Mouse (Mus musculus) liver, embryonic 14.5 days (tissue): Measurements from ENCODE around the gene Rhod. TPM values are rescaled to one million over a fixed set of nuclear protein-coding genes. Genes with fewer than 3 reads are reported as not detected.

Experiments used
- ATAC-seq: fragments of 200-750 bp; cut with Nextera tagmentation; 2 replicates; pipeline ENCODE4 v1.8.0; 2017; ENCODE audit warnings: moderate number of reproducible peaks, mild to moderate bottlenecking, moderate library complexity; ENCODE audit not compliant: insufficient read depth
- DNase-seq, 3 experiments: peaks; one replicate each; pipeline ENCODE4 v3.0.0-alpha.2; 2012 to 2013; ENCODE audit warnings: low read depth in 3 of 3, low spot score in 3 of 3
- H3K27ac ChIP-seq: fragments of 300-500 bp; sonication (generic); 2 replicates; pipeline ENCODE4 v1.5.1; 2014; ENCODE audit warnings: moderate library complexity, mild to moderate bottlenecking, control low read depth, inconsistent platforms
- H3K27me3 ChIP-seq: fragments of 300-500 bp; sonication (generic); 2 replicates; pipeline ENCODE4 v1.6.1; 2014; ENCODE audit warnings: mild to moderate bottlenecking, low read length, moderate library complexity; ENCODE audit not compliant: control insufficient read depth, insufficient read depth
- H3K36me3 ChIP-seq: fragments of 300-500 bp; sonication (generic); replicated peaks from 2 replicates; pipeline ENCODE4 v1.6.1; 2014; ENCODE audit warnings: low read depth; ENCODE audit not compliant: control insufficient read depth, insufficient read depth
- H3K4me1 ChIP-seq, 2 experiments: fragments of 200-500 bp in 1 of 2; fragments of 300-500 bp in 1 of 2; sonication (generic) in 1 of 2; replicated peaks; 2 replicates each; pipeline ENCODE4 v1.6.1; 2012 to 2014; ENCODE audit warnings: antibody characterized with exemption in 1 of 2, inconsistent platforms in 1 of 2, low read length in 1 of 2; ENCODE audit not compliant: control insufficient read depth in 2 of 2, insufficient read depth in 2 of 2
- H3K4me2 ChIP-seq: fragments of 300-500 bp; sonication (generic); 2 replicates; pipeline ENCODE4 v1.6.1; 2014; ENCODE audit warnings: low read depth, mild to moderate bottlenecking, control low read depth, moderate library complexity
- H3K4me3 ChIP-seq, 2 experiments: fragments of 200-500 bp in 1 of 2; fragments of 300-500 bp in 1 of 2; sonication (generic) in 1 of 2; 2 replicates each; pipeline ENCODE4 v1.5.1; 2012 to 2014; ENCODE audit warnings: low read depth in 2 of 2, low read length in 2 of 2, mild to moderate bottlenecking in 2 of 2, control low read depth in 1 of 2, inconsistent platforms in 1 of 2, moderate library complexity in 1 of 2; ENCODE audit not compliant: insufficient read depth in 1 of 2
- H3K9ac ChIP-seq: fragments of 300-500 bp; sonication (generic); replicated peaks from 2 replicates; pipeline ENCODE4 v1.6.1; 2014; ENCODE audit warnings: mild to moderate bottlenecking, control low read depth, moderate library complexity
- H3K9me3 ChIP-seq: fragments of 300-500 bp; sonication (generic); 2 replicates; pipeline ENCODE4 v1.6.1; 2016; ENCODE audit warnings: low read length, mixed read lengths; ENCODE audit not compliant: control insufficient read depth
- CTCF ChIP-seq: IDR thresholded peaks from 2 replicates; pipeline ENCODE4 v1.5.1; 2016; ENCODE audit warnings: antibody characterized with exemption, low read depth, control low read depth
- EP300 ChIP-seq: IDR thresholded peaks from 2 replicates; pipeline ENCODE4 v1.6.1; 2016; ENCODE audit warnings: antibody characterized with exemption, low read depth
- WGBS: fragments of 180-500 bp; shearing (Covaris S2); extraction: QIAGEN DNeasy Blood & Tissue Kit; methylation state at CpG from one replicate; pipeline ENCODE4 v1.1.7; 2014; ENCODE audit not compliant: insufficient replicate concordance; 5-methylcytosine and 5-hydroxymethylcytosine counted together
- polyA plus RNA-seq, 2 experiments: library from polyadenylated mRNA; depleted of rRNA in 1 of 2; stranded (reverse) in 1 of 2; unstranded in 1 of 2; fragments of >200 nt; fragmentation: Nextera tagmentation in 1 of 2; extraction: Ambion mirVana in 1 of 2; gene quantifications; 2 replicates each; pipeline versions ENCODE4 v1.2.1 to v1.2.3; 2012 to 2014

The Rhod gene
- polyA plus RNA-seq, 2 experiments: 3.8 to 6.4 TPM

- 5% methylated on average over 3 of the region's 3 CpGs for WGBS
- Histone ChIP-seq H3K4me3 (no peak overlapping the region), H3K4me2 (no peak overlapping the region), H3K9ac (no peak overlapping the region), H3K27ac (no peak overlapping the region), H3K9me3 (no peaks in the 10 kb centered on the region), H3K4me1 (peaks cover 0 to 8% of the 10 kb centered on the region in 2 experiments; a peak in 2 of 4 replicates), H3K27me3 (peaks cover 33% of the 10 kb centered on the region), H3K36me3 (no peaks in the 10 kb centered on the region)
- DNase-seq: peak in 1 of 3 experiments; percentile 46
- no peak for ATAC-seq
- no peak for TF ChIP-seq EP300
- peak; percentile 88 for TF ChIP-seq CTCF
Observed at GRCm38 (mm10) chr19:4442408-4442807, 3.2 kb upstream of the Rhod start.

DNA sequence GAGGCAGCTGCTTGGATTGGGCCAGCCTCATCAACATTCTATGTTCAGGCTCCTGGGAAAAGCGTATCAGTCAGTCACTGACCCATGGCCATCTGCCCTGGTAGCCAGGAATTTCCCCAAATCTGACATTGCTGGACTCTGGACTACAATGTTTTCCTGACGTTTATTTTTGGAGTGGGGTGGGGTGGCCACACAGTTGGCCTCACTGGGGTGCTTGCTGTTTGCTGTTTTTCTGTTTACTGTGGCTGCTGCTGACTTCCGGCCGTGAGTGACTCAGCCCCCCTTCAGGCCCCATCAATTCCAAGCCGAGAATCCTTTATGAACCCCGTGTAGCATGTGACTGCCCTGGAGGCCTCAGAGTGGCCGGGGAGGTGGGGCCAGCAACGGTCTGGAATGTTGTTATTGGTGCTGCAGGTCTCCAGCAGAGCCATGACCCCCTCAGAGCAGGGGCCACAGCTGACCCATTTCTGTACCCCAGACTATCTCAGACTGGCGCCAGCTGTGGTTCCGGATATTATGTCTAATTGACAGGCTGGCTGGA lies 2.5 kb upstream of the Rhod start:
- 34% methylated on average over 10 of the region's 10 CpGs for WGBS
- no peak overlapping the region for H3K9ac ChIP-seq
- DNase-seq (peak in 1 of 3 experiments; percentile 12), ATAC-seq (peak; percentile 53)
- peaks cover 33% of the 10 kb centered on the region for H3K27me3 ChIP-seq
- H3K4me1 ChIP-seq: peaks cover 0 to 8% of the 10 kb centered on the region in 2 experiments; a peak in 2 of 4 replicates
- no peak overlapping the region for H3K27ac ChIP-seq
- H3K4me2 ChIP-seq: no peak overlapping the region
- no peaks in the 10 kb centered on the region for H3K9me3 ChIP-seq
- H3K4me3 ChIP-seq: no peak overlapping the region
- TF ChIP-seq CTCF (no peak), EP300 (no peak)
- no peaks in the 10 kb centered on the region for H3K36me3 ChIP-seq

- no peak overlapping the region; the same call in 1 of the 2 replicates for H3K4me2 ChIP-seq
- no peaks in the 10 kb centered on the region for H3K36me3 ChIP-seq
- no peaks in the 10 kb centered on the region for H3K9me3 ChIP-seq
- H3K9ac ChIP-seq: no peak overlapping the region
- peaks cover 33% of the 10 kb centered on the region for H3K27me3 ChIP-seq
- WGBS: 19% methylated on average over 6 of the region's 6 CpGs
- peaks cover 0 to 8% of the 10 kb centered on the region in 2 experiments; a peak in 2 of 4 replicates for H3K4me1 ChIP-seq
- ATAC-seq: no peak
- H3K4me3 ChIP-seq: no peak overlapping the region
- no peak overlapping the region for H3K27ac ChIP-seq
- TF ChIP-seq EP300 (no peak), CTCF (peak; percentile 79)
- DNase-seq: peak in 2 of 3 experiments; percentile 24 to 26
Observed at GRCm38 (mm10) chr19:4441090-4441591, 1.9 kb upstream of the Rhod start.

DNA sequence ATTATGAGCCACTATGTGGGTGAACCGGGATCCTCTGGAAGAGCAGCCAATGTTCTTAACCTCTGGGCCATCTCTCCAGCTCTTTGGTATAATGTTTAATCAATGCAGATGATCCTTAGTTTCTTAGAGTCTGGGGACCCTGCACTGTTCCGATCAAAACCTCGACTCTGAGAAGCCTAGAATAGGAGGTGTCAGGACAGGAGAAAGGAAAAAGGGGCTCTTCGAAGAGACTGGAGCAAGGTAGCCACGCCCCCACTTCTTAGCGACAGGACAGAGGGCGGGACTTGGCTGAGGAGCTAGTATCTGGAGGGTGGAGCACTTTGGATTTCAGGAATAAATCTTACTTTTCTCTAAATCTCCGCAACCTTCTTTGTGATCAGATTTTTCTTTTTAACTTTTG lies 990 bp upstream of the Rhod start:
- H3K9me3 ChIP-seq: no peaks in the 10 kb centered on the region
- H3K4me1 ChIP-seq: peaks cover 0 to 8% of the 10 kb centered on the region in 2 experiments; a peak in 2 of 4 replicates
- peaks cover 33% of the 10 kb centered on the region for H3K27me3 ChIP-seq
- no peak overlapping the region for H3K27ac ChIP-seq
- WGBS: 10% methylated on average over 8 of the region's 8 CpGs
- ATAC-seq (no peak), DNase-seq (no peak)
- H3K4me3 ChIP-seq: no peak overlapping the region
- no peaks in the 10 kb centered on the region for H3K36me3 ChIP-seq
- H3K4me2 ChIP-seq: peak overlapping the region; percentile 32
- no peak overlapping the region for H3K9ac ChIP-seq
- TF ChIP-seq CTCF: no peak
- no peak for TF ChIP-seq EP300

- Histone ChIP-seq H3K4me2 (peak overlapping the region; percentile 32), H3K9ac (no peak overlapping the region), H3K4me1 (peaks cover 0 to 8% of the 10 kb centered on the region in 2 experiments; a peak in 2 of 4 replicates), H3K27ac (no peak overlapping the region), H3K27me3 (peaks cover 33% of the 10 kb centered on the region), H3K36me3 (no peaks in the 10 kb centered on the region), H3K4me3 (peak overlapping the region; percentile 46 to 55), H3K9me3 (no peaks in the 10 kb centered on the region)
- TF ChIP-seq EP300 (no peak), CTCF (no peak)
- WGBS: 10% methylated on average over 8 of the region's 8 CpGs
- ATAC-seq (no peak), DNase-seq (no peak)
Observed at GRCm38 (mm10) chr19:4438791-4439160, 456 bp downstream of the Rhod start.
